Mouse (Mus musculus) large intestine, adult 2 months (tissue): ENCODE results near the gene Gm49380. TPM values are rescaled to one million over a fixed set of nuclear protein-coding genes. Genes with fewer than 3 reads are reported as not detected.
A peak's percentile ranks its signal among the peaks of the same experiment; 100 is the strongest.

Experiments
- DNase-seq: peaks from one replicate; pipeline ENCODE4 v3.0.0-alpha.2; 2012; ENCODE audit warnings: low read depth, low spot score
- WGBS: fragments of 180-500 bp; shearing (Covaris S2); methylation state at CpG from one replicate; pipeline ENCODE4 v1.1.7; 2018; 5-methylcytosine and 5-hydroxymethylcytosine counted together
- polyA plus RNA-seq: library from polyadenylated mRNA; depleted of rRNA; stranded (reverse); fragments of >200 nt; gene quantifications from 2 replicates; pipeline ENCODE4 v1.2.3, GENCODE M21; 2012

Gene Gm49380
- polyA plus RNA-seq, 1 experiment = not detected

GRCm38 (mm10) chr9:44096536-44096935, 16.8 kb downstream of the Gm49380 start:
- DNase-seq = no peak
- 47% methylated on average over 9 of the region's 9 CpGs for WGBS

- DNase-seq = no peak
- 90% methylated on average over 9 of the region's 9 CpGs for whole genome bisulfite sequencing
Observed at GRCm38 (mm10) chr9:44095781-44096180, 17.5 kb downstream of the Gm49380 start.

- WGBS = 90% methylated on average over 3 of the region's 3 CpGs
Observed at GRCm38 (mm10) chr9:44094737-44095136, 18.6 kb downstream of the Gm49380 start.

GRCm38 (mm10) chr9:44093612-44094503, 19.4 kb downstream of the Gm49380 start:
- 44% methylated on average over 24 of the region's 24 CpGs for WGBS
- no peak for DNase-seq

More at GRCm38 (mm10) chr9:44094737-44095136, 18.6 kb downstream of the Gm49380 start:
- no peak for DNase-seq

GRCm38 (mm10) chr9:44088877-44089608, 24.3 kb downstream of the Gm49380 start:
- 29% methylated on average over 12 of the region's 12 CpGs for WGBS
- no peak for DNase-seq

- no peak for DNase-seq
- 12% methylated on average over 15 of the region's 15 CpGs for WGBS
Observed at GRCm38 (mm10) chr9:44087761-44088455, 25.4 kb downstream of the Gm49380 start.

GRCm38 (mm10) chr9:44086960-44087359, 26.3 kb downstream of the Gm49380 start:
- no peak for DNase-seq
- 54% methylated on average over 10 of the region's 10 CpGs for WGBS

GRCm38 (mm10) chr9:44085741-44086665, 27.3 kb downstream of the Gm49380 start:
- DNase-seq = no peak
- 50% methylated on average over 15 of the region's 15 CpGs for whole genome bisulfite sequencing

- DNase-seq = no peak
- 6% methylated on average over 10 of the region's 10 CpGs for WGBS
Observed at GRCm38 (mm10) chr9:44085276-44085675, 28.0 kb downstream of the Gm49380 start.

- under 1% methylated on average over 55 of the region's 62 CpGs for WGBS
- peak; percentile 78 for DNase-seq
Observed at GRCm38 (mm10) chr9:44084659-44085229, 28.6 kb downstream of the Gm49380 start.

GRCm38 (mm10) chr9:44084236-44084635, 29.1 kb downstream of the Gm49380 start:
- DNase-seq = no peak
- WGBS = 3% methylated on average over 14 of the region's 14 CpGs

GRCm38 (mm10) chr9:44083392-44084121, 29.7 kb downstream of the Gm49380 start:
- DNase-seq = no peak
- 6% methylated on average over 23 of the region's 23 CpGs for WGBS

GRCm38 (mm10) chr9:44082266-44082665, 31.0 kb downstream of the Gm49380 start:
- DNase-seq = no peak
- 64% methylated on average over 5 of the region's 5 CpGs for WGBS

GRCm38 (mm10) chr9:44081581-44081980, 31.7 kb downstream of the Gm49380 start:
- WGBS = 67% methylated on average over 5 of the region's 5 CpGs
- no peak for DNase-seq

- 44% methylated on average over 5 of the region's 5 CpGs for WGBS
- no peak for DNase-seq
Observed at GRCm38 (mm10) chr9:44080953-44081352, 32.3 kb downstream of the Gm49380 start.

- no peak for DNase-seq
- WGBS = 55% methylated on average over 10 of the region's 10 CpGs
Observed at GRCm38 (mm10) chr9:44079997-44080780, 33.1 kb downstream of the Gm49380 start.
